Mouse (Mus musculus) 416B (cell line): ENCODE measurements around the gene Lrrfip1.

ENCODE experiments used
- DNase-seq: peaks from one replicate; pipeline ENCODE4 v3.0.0; 2011; ENCODE audit warnings: low read depth

The Lrrfip1 gene

DNA sequence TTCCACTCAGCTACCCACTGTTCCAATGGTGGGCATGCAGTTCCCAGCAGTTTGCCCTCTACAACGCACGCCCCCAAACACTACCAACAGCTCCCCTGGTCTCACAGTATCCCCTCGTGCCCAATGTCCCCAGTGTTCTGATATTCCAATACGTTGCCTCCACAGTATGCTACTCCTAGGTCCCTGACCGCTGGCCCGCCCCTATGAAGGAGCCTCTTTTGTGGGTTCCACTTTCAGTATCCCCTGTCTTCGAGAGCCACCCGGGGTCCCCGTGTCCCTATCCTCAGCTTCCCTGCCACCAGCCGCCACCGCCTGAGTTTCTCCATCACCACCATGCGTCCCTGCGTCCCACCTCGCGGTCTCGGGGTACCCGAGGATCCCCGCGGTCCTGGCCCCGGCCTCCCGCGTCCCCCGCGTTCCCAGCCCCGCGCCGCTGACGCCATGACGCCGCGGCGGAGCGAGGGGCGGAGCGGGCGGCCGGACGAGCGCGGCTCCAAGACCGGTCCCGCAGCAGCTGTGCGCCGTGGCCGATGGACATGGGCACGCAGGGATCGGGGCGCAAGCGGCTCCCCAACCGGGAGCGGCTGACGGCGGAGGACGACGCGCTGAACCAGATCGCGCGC is at the start of gene Lrrfip1:
Gene Lrrfip1 (plus strand): TSS at position 470 of the 623 bp plus-strand sequence.
- peak; percentile 45 for DNase-seq

DNA sequence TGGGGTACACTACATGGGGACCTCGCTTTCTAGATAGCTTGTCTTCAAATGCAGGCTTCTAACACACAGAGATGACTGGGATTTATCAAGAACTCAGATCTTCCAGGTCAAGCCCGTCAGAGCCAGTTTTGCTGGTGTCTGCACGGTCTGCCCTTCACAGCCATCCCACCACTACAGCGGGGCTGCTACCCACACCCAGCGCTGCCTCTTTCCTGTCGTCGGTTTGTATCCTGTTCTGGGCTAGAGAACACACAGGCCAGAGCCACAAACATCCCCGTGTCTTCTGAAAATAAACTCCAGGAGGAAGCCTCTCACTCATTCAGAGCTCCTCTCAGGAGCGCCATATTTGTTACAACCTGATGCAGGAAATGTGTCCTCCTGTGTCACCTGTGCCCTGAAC is 49.2 kb upstream of the Lrrfip1 start:
- peak; percentile 42 for DNase-seq

DNA sequence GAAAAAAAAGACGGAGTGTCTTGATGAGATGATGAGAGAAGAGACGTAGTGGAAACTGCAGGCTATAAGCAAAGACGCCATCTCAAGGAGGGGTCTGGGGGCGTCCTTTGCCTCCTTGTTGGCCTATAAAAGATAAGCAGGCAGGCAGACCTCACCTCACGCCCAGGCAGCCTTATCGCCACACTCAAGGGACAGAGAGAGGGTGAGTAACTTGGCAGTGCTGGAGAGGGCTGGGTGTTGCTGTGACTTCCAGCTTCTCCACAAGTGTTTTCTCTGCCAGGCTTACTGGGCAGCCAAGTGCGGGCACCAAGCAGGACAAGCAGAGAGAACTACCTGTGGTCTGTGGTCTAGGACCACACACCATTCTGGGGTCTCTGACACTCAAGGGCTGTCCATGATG is 46.9 kb upstream of the Lrrfip1 start:
- no peak for DNase-seq

GRCm38 (mm10) chr1:90952808-90953207 is 45.7 kb upstream of the Lrrfip1 start, which contains the start of gene Prlh:
Gene Prlh, plus strand, starts transcription at chr1:90953108.
- DNase-seq = no peak

DNA sequence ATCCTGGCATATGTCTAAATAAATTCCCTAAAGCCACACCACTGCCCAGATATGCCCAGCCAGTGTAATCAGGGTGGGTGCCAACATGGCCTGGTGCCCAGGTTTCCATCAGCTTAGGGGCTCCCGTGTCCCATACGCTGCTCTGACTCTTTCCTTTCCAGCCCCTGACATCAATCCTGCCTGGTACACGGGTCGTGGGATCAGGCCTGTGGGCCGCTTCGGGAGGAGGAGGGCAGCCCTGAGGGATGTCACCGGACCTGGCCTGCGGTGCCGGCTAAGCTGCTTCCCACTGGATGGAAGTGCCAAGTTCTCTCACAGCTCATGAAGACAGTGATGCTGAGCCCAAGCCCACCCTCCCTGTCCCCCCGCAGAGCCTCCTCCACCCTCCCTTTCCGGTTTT is 44.8 kb upstream of the Lrrfip1 start:
- DNase-seq = no peak

- DNase-seq = peak; percentile 73
Measured at GRCm38 (mm10) chr1:90956245-90957096, 42.1 kb upstream of the Lrrfip1 start.

DNA sequence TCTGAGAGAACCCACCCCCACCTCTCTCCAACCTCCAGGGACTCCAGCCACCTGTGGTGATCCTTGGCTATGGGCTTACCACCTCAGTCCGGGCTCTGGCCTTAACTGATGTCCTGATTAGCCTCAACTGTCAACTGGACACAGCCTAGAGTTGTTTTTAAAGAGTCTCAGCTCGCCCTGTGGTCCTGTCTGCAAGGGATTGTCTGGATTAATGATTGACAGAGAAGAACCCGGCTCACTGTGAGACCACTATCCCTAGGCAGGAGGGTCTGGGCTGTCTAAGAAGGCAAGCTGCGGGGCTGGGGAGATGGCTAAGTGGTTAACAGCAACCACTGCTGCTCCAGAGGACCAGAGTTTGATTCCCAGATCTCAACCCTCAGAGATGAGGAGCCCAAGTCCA is 36.0 kb upstream of the Lrrfip1 start:
- DNase-seq = no peak

DNA sequence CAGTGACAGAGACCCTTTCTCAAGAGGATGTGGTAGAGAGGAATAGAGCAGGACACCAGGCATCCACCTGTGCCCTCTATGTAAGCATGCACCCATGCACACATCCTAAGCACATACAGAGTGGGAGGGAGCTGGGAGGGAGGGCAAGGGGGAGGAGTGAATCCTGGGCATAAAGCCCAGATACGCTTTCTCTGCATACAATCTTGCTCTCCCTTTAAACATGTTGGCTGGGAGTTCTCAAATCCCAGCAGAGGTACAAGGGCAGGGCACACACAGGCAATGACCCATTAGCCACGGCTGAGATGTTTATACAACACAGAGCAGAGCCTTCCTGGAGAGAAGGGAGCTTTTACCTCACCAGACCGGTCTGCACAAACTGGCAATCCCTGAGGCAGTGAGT is 35.5 kb upstream of the Lrrfip1 start:
- no peak for DNase-seq

- DNase-seq = no peak
Measured at GRCm38 (mm10) chr1:90967583-90967982, 31.0 kb upstream of the Lrrfip1 start.

- no peak for DNase-seq
Measured at GRCm38 (mm10) chr1:90968649-90969048, 29.9 kb upstream of the Lrrfip1 start.

- peak; percentile 48 for DNase-seq
Measured at GRCm38 (mm10) chr1:90969347-90969784, 29.2 kb upstream of the Lrrfip1 start, which contains the start of gene Rab17. Gene Rab17, minus strand, starts transcription at chr1:90969661.

DNA sequence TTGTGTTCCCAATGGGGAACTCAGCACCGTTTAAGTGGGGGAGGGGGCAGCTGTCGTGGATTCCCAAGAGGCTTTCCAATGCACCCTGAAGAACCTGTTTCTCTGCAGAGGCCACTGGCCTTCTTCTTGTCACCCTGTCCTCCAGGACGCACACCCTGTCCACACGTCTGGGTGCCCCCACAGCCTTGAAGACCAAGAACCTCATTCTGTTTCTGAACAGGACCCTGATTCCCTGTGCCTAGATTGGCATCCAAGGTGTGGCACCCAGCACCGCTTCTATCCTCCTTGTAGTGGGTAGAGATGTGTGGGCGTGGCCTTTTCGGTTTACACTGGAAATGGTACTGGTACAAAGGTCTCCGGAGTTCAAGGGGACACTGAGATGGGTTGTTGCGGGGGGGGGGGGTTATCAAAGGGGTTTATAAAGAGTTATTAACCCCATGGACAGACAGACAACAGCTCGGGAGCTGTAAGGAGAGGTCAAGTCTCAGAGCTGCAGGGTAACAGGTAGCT is 28.6 kb upstream of the Lrrfip1 start:
- DNase-seq = no peak

- DNase-seq = peak; percentile 88
Measured at GRCm38 (mm10) chr1:90972911-90973573, 25.5 kb upstream of the Lrrfip1 start.

DNA sequence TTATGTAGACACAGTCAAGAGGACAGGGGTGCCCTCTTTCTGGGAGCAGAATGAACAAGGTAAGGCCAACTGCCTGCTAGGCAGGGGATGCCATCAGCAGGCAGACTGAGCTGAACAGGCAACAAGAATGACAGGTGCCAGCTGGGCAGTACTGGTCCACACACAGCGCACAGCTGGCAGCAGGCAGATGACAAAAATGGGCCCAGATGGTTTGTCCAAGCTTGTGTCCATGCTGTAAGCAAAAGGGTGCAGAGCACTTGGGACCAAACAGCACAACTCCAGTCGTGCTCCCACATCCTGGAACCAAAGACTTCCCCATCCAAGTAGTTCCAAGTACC is 25.0 kb upstream of the Lrrfip1 start:
- DNase-seq = no peak

- DNase-seq = peak; percentile 94
Measured at GRCm38 (mm10) chr1:90974906-90975649, 23.5 kb upstream of the Lrrfip1 start.

- DNase-seq = no peak
Measured at GRCm38 (mm10) chr1:90975960-90976359, 22.6 kb upstream of the Lrrfip1 start.

GRCm38 (mm10) chr1:90980638-90981330 is 17.8 kb upstream of the Lrrfip1 start:
- DNase-seq = no peak

- no peak for DNase-seq
Measured at GRCm38 (mm10) chr1:90981346-90981745, 17.2 kb upstream of the Lrrfip1 start.

DNA sequence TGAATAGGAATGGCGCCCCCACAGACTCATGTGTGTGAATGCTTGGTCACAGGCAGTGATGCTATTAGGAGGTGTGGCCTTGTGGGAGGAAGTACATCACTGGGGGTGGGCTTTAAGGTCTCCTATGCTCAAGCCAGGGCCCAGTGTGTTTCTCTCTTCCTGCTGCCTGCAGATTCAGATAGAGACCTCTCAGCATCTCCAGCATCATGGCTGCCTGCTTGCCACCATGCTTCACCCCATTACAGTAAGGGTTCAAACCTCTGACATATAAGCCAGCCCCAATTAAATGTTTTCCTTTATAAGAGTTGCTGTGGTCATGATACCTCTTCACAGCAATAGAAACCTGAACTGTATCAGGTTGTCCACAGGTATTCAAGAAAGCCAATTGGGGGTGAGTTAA is 2.6 kb upstream of the Lrrfip1 start:
- no peak for DNase-seq

DNA sequence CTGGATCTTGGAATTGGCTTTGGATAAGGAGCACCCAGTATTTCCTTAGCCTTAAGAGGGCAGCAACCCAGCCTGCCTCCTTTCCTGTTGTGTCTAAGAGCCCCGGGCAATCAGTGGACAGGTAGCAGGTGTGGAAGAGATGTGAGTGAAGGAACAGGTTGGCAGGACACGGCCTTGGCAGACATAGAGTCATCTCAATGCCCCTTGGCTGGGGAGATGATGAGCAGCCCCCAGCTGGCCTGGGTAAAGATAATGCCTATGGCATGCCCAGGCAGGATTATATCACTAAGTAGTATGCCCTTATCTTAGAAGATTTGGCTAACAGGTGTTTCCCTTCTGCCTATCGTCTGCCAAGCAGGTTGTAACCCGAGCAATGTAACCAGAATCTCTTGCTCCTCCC is 1.4 kb upstream of the Lrrfip1 start:
- peak; percentile 65 for DNase-seq

DNA sequence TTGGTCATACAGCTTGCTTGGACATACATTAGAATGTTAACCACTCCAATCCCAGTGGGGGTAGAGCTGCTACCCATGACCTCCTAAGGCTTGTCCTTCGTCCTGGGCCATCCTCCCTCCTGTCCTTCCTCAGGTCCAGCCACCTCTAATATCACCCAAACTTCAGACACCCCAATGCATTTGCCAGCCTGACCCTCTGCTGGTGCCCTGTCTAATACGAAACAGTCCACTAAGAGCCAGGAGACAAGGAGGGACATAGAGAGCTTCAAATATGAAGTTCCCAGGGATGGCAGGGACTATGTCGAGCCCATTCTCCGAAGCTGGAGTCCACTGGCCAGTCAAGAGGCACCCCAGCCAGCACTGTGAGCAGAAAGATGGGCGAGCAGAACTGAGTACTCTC is 896 bp upstream of the Lrrfip1 start:
- no peak for DNase-seq
